In the genomic region with DNA sequence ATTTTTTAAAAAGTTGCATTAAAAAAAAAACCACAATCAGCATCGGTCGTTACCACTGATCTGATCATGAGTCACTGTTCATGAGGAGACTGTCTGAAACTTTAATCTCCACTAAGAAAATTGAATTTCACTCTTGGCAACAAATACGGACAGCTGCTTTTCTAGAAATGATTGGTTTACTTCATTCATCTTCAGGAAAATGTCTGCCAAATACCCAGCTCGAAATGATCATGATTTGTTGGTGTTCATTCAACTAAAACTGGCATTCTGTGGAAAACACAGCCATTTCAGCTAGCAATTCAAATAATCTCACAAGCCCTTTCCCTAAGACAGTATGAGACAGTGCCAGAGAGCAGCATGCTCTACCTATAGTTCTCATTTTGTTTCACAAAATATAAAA, we compare ENCODE assay signal across 17 mouse cellular contexts.
DNase-seq lines count a peak whose midpoint lies in the region; TF ChIP-seq lines count a peak whose summit lies in the region.
"Had no signal": no experiment of that assay in that cellular context is flagged by ENCODE, and none has a peak within 500 bp of the region (broad histone marks: within the 10 kb centered on the region; RNA-seq: fewer than 3 reads in every experiment).

No protein-coding gene starts in this region.

- peak; percentile 11 for DNase-seq in layer of hippocampus, adult 9-10 months (ENCODE audit: low spot score)
- no peak for DNase-seq in layer of hippocampus, postnatal 10 days (ENCODE audit: low spot score in 2 of 2)
- DNase-seq in NIH3T3 (ENCODE audit: low read depth), result peak; percentile 64
- peak; percentile 37 for DNase-seq in brain, embryonic 14.5 days (ENCODE audit: low read depth)
- DNase-seq in telencephalon, adult 2 months (ENCODE audit: low read depth, low spot score), result peak; percentile 17
- DNase-seq in lung, postnatal 14 days, result no peak
- no peak for DNase-seq in ovary, adult 18-20 months (ENCODE audit: low spot score)
- DNase-seq: adrenal gland, postnatal 10 days; cerebellum, adult 11 months; cerebellum, adult 2 months; cerebellum, adult 9-11 months; cerebellum, postnatal 25 days; gastrocnemius, postnatal 10 days; gastrocnemius, postnatal 36 days; heart, adult 2 months; heart, postnatal 14 days; heart, postnatal 4 days had no signal

- no peak for TF ChIP-seq POLR2A in brain, embryonic 14.5 days (IDR thresholded peaks at IDR 0.05; ENCODE audit: borderline replicate concordance, extremely low read depth, insufficient read depth, insufficient read length, poor library complexity, severe bottlenecking)

- TF ChIP-seq CTCF in brain, embryonic 14.5 days (IDR thresholded peaks at IDR 0.05; ENCODE audit: borderline replicate concordance, extremely low read depth, insufficient read depth, insufficient read length), result no peak

Comparison
In these comparisons a context has a peak if more than half of its experiments do, and no peak if none do; other contexts are left out.
1. DNase-seq: peak in layer of hippocampus, adult 9-10 months (single experiment), NIH3T3 (single experiment), brain, embryonic 14.5 days (single experiment) and telencephalon, adult 2 months (single experiment); none in layer of hippocampus, postnatal 10 days (0 of 2), lung, postnatal 14 days (single experiment) and ovary, adult 18-20 months (single experiment).